Mouse (Mus musculus) neural tube, embryonic 11.5 days (tissue): ENCODE results near the gene Prr15. TPM values are rescaled to one million over a fixed set of nuclear protein-coding genes. Genes with fewer than 3 reads are reported as not detected.

Source experiments
- ATAC-seq: fragments of 200-750 bp; cut with Nextera tagmentation; 2 replicates; pipeline ENCODE4 v1.8.0; 2017; ENCODE audit warnings: moderate number of reproducible peaks, mild to moderate bottlenecking, moderate TSS enrichment, moderate library complexity; ENCODE audit not compliant: insufficient read depth, low FRiP score, low TSS enrichment
- DNase-seq: peaks from one replicate; pipeline ENCODE4 v3.0.0-alpha.2; 2015; ENCODE audit warnings: low spot score
- H3K27ac ChIP-seq: fragments of 300-500 bp; sonication (generic); 2 replicates; pipeline ENCODE4 v1.5.1; 2014; ENCODE audit warnings: low read depth, mild to moderate bottlenecking, low read length
- H3K27me3 ChIP-seq: fragments of 300-500 bp; sonication (generic); 2 replicates; pipeline ENCODE4 v1.6.1; 2014; ENCODE audit warnings: mild to moderate bottlenecking, low read length, mixed read lengths; ENCODE audit not compliant: control insufficient read depth, insufficient read depth
- H3K36me3 ChIP-seq: fragments of 300-500 bp; sonication (generic); 2 replicates; pipeline ENCODE4 v1.6.1; 2014; ENCODE audit warnings: mild to moderate bottlenecking, low read length, moderate library complexity, mixed read lengths; ENCODE audit not compliant: control insufficient read depth, insufficient read depth
- H3K4me1 ChIP-seq: fragments of 300-500 bp; sonication (generic); 2 replicates; pipeline ENCODE4 v1.6.1; 2014; ENCODE audit warnings: low read length, mixed read lengths; ENCODE audit not compliant: control insufficient read depth, insufficient read depth
- H3K4me2 ChIP-seq: fragments of 300-500 bp; sonication (generic); 2 replicates; pipeline ENCODE4 v1.6.1; 2014; ENCODE audit warnings: low read depth, mild to moderate bottlenecking, moderate library complexity
- H3K4me3 ChIP-seq: fragments of 300-500 bp; sonication (generic); 2 replicates; pipeline ENCODE4 v1.5.1; 2014; ENCODE audit warnings: low read depth, low read length
- H3K9ac ChIP-seq: fragments of 300-500 bp; sonication (generic); 2 replicates; pipeline ENCODE4 v1.6.1; 2014; ENCODE audit warnings: mild to moderate bottlenecking, low read length
- H3K9me3 ChIP-seq: fragments of 300-500 bp; sonication (generic); 2 replicates; pipeline ENCODE4 v1.6.1; 2016; ENCODE audit warnings: low read length; ENCODE audit not compliant: control insufficient read depth
- WGBS: fragments of 180-500 bp; shearing (Covaris S2); extraction: QIAGEN DNeasy Blood & Tissue Kit; methylation state at CpG from one replicate; pipeline ENCODE4 v1.1.7; 2014; 5-methylcytosine and 5-hydroxymethylcytosine counted together
- polyA plus RNA-seq: library from polyadenylated mRNA; unstranded; fragments of >200 nt; fragmentation: Nextera tagmentation; extraction: Ambion mirVana; gene quantifications from 2 replicates; pipeline ENCODE4 v1.2.1, GENCODE M21; 2014

The Prr15 gene
- polyA plus RNA-seq: 0.78 and 0.88 TPM in 2 replicates

GRCm38 (mm10) chr6:54325246-54325885 lies at the start of gene Prr15:
Gene Prr15, plus strand, starts transcription at chr6:54325835.
- Histone ChIP-seq H3K4me3 (peak within 1 kb of the TSS; percentile 47), H3K9ac (peak within 1 kb of the TSS; percentile 44), H3K27ac (no peak within 1 kb of the TSS), H3K27me3 (peaks cover 31% of the 10 kb centered on the region), H3K4me1 (peaks cover 11% of the 10 kb centered on the region), H3K9me3 (no peaks in the 10 kb centered on the region), H3K36me3 (no peaks in the 10 kb centered on the region), H3K4me2 (peak within 1 kb of the TSS; percentile 88)
- DNase-seq: no peak
- WGBS: 63% methylated on average over 3 of the region's 3 CpGs
- ATAC-seq: no peak

GRCm38 (mm10) chr6:54277234-54277633 lies 48.4 kb upstream of the Prr15 start:
- WGBS: 86% methylated on average over 4 of the region's 4 CpGs
- H3K4me2 ChIP-seq: no peak overlapping the region
- no peak overlapping the region for H3K27ac ChIP-seq
- no peak overlapping the region for H3K4me3 ChIP-seq
- ATAC-seq: no peak
- no peaks in the 10 kb centered on the region for H3K27me3 ChIP-seq
- no peak overlapping the region for H3K9ac ChIP-seq
- no peaks in the 10 kb centered on the region for H3K9me3 ChIP-seq
- H3K4me1 ChIP-seq: peaks cover 17% of the 10 kb centered on the region
- H3K36me3 ChIP-seq: no peaks in the 10 kb centered on the region
- no peak for DNase-seq

GRCm38 (mm10) chr6:54277828-54278227 lies 47.8 kb upstream of the Prr15 start:
- ATAC-seq (no peak), DNase-seq (no peak)
- no peak overlapping the region for H3K9ac ChIP-seq
- H3K9me3 ChIP-seq: no peaks in the 10 kb centered on the region
- no peaks in the 10 kb centered on the region for H3K27me3 ChIP-seq
- no peak overlapping the region for H3K27ac ChIP-seq
- H3K4me2 ChIP-seq: no peak overlapping the region
- H3K36me3 ChIP-seq: no peaks in the 10 kb centered on the region
- H3K4me3 ChIP-seq: no peak overlapping the region
- peaks cover 12% of the 10 kb centered on the region for H3K4me1 ChIP-seq
- 45% methylated on average over 5 of the region's 5 CpGs for WGBS

DNA sequence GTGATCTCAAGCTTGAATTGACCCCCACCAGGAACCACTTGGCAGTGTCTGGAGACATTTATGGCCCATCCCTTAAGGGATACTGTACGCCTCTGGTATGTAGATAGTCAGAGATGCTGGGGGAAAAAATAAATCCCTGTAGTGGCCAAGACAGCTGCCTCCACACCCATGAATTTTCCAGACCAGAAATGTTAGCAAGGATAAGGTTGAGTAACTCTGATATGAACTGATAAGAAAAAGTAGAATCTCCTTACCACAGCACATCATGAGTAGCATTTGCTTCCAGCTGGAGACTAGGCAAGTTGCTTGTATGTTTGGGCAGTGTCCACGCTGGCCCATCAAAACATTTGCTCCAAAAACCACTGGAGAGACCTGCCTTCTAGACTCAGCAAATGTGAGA lies 47.0 kb upstream of the Prr15 start:
- H3K4me2 ChIP-seq: no peak overlapping the region
- peaks cover 6% of the 10 kb centered on the region for H3K4me1 ChIP-seq
- DNase-seq (no peak), ATAC-seq (no peak)
- H3K4me3 ChIP-seq: no peak overlapping the region
- H3K36me3 ChIP-seq: no peaks in the 10 kb centered on the region
- no peaks in the 10 kb centered on the region for H3K9me3 ChIP-seq
- 69% methylated on average over 2 of the region's 2 CpGs for WGBS
- H3K9ac ChIP-seq: no peak overlapping the region
- H3K27me3 ChIP-seq: no peaks in the 10 kb centered on the region
- no peak overlapping the region for H3K27ac ChIP-seq

- no peak for ATAC-seq
- WGBS: 66% methylated on average over 11 of the region's 11 CpGs
- no peak for DNase-seq
Measured at GRCm38 (mm10) chr6:54279391-54279790, 46.2 kb upstream of the Prr15 start.

DNA sequence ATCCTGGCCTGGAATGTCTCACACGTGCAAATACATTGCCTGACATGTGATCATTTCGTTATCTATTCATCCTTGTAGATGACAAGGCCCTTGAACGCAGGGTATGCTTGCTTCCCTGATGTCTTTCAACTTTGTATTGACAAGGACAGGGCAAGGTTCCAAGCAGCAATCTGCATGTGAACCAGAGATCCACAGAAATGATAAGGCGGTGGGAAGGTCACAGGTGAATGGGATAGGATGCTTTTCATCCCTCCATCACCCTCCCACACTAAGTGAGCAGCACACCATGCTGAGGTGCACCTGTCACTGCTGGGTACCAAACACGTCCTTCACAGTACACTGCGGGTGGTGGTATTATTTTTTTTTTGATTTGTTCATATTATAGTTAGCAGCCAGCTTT lies 45.4 kb upstream of the Prr15 start:
- no peak overlapping the region for H3K4me3 ChIP-seq
- H3K27me3 ChIP-seq: no peaks in the 10 kb centered on the region
- peaks cover 6% of the 10 kb centered on the region for H3K4me1 ChIP-seq
- no peaks in the 10 kb centered on the region for H3K36me3 ChIP-seq
- H3K27ac ChIP-seq: no peak overlapping the region
- 84% methylated on average over 6 of the region's 6 CpGs for WGBS
- ATAC-seq: no peak
- no peak overlapping the region for H3K9ac ChIP-seq
- no peak overlapping the region for H3K4me2 ChIP-seq
- no peaks in the 10 kb centered on the region for H3K9me3 ChIP-seq
- DNase-seq: no peak

More at GRCm38 (mm10) chr6:54279391-54279790, 46.2 kb upstream of the Prr15 start:
- Histone ChIP-seq H3K27ac (no peak overlapping the region), H3K4me2 (no peak overlapping the region), H3K36me3 (no peaks in the 10 kb centered on the region), H3K4me1 (peaks cover 6% of the 10 kb centered on the region), H3K4me3 (no peak overlapping the region), H3K27me3 (no peaks in the 10 kb centered on the region), H3K9ac (no peak overlapping the region), H3K9me3 (no peaks in the 10 kb centered on the region)

GRCm38 (mm10) chr6:54283299-54283698 lies 42.3 kb upstream of the Prr15 start:
- no peak overlapping the region for H3K4me2 ChIP-seq
- no peak for ATAC-seq
- DNase-seq: no peak
- H3K4me1 ChIP-seq: peaks cover 4% of the 10 kb centered on the region
- no peak overlapping the region for H3K27ac ChIP-seq
- H3K36me3 ChIP-seq: no peaks in the 10 kb centered on the region
- no peak overlapping the region for H3K4me3 ChIP-seq
- WGBS: 17% methylated on average over 1 of the region's 1 CpGs
- no peaks in the 10 kb centered on the region for H3K9me3 ChIP-seq
- H3K9ac ChIP-seq: no peak overlapping the region
- no peaks in the 10 kb centered on the region for H3K27me3 ChIP-seq

- H3K4me2 ChIP-seq: no peak overlapping the region
- H3K27ac ChIP-seq: no peak overlapping the region
- 81% methylated on average over 12 of the region's 12 CpGs for WGBS
- DNase-seq (no peak), ATAC-seq (no peak)
- no peaks in the 10 kb centered on the region for H3K36me3 ChIP-seq
- no peaks in the 10 kb centered on the region for H3K4me1 ChIP-seq
- H3K27me3 ChIP-seq: no peaks in the 10 kb centered on the region
- no peak overlapping the region for H3K4me3 ChIP-seq
- H3K9ac ChIP-seq: no peak overlapping the region
- H3K9me3 ChIP-seq: no peaks in the 10 kb centered on the region
Measured at GRCm38 (mm10) chr6:54284167-54284711, 41.4 kb upstream of the Prr15 start.

DNA sequence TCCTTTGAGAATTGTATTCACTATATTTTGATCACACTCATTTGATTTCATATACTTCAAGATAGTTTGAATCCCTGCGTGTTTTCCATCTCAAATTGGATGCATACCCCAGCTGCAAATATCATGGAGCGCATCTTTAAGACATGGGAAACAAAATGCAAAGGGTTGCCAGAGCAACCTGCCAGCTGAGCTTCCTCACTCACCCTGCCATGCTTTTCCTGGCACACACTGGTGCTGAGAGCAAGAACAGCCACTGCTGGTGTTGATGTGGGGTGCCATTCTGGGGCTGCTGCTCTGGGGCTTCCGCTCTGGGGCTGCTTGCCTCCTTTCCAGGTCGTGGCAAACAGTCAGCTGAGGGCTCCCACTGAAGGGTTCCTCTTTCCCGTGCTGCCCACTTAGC lies 38.8 kb upstream of the Prr15 start:
- H3K9me3 ChIP-seq: no peaks in the 10 kb centered on the region
- H3K4me3 ChIP-seq: no peak overlapping the region
- no peaks in the 10 kb centered on the region for H3K36me3 ChIP-seq
- H3K27me3 ChIP-seq: no peaks in the 10 kb centered on the region
- ATAC-seq (no peak), DNase-seq (no peak)
- WGBS: 84% methylated on average over 5 of the region's 5 CpGs
- H3K4me2 ChIP-seq: no peak overlapping the region
- H3K9ac ChIP-seq: no peak overlapping the region
- H3K4me1 ChIP-seq: no peaks in the 10 kb centered on the region
- H3K27ac ChIP-seq: no peak overlapping the region
